Mouse (Mus musculus): ENCODE measurements around the gene Pkd1. TPM values are rescaled to one million over a fixed set of nuclear protein-coding genes. Genes with fewer than 3 reads are reported as not detected.

Gene Pkd1
- polyA plus RNA-seq, 1 experiment = 63.1 TPM

- TF ChIP-seq POLR2A (IDR thresholded peaks at IDR 0.05; ENCODE audit: low read depth, low read length) (peak; percentile 39), CTCF (IDR thresholded peaks at IDR 0.05; ENCODE audit: borderline replicate concordance, insufficient read depth, low read length) (no peak)
- Histone ChIP-seq H3K4me3 (ENCODE audit: insufficient read depth, low read length) (peak overlapping the region; percentile 88), H3K27ac (ENCODE audit: insufficient read depth, low read length) (no peak overlapping the region), H3K4me1 (ENCODE audit: control insufficient read depth, insufficient read depth, low read length) (no peaks in the 10 kb centered on the region; the same call in 1 of the 2 replicates)
Measured at GRCm38 (mm10) chr17:24530361-24531050, 19.1 kb upstream of the Pkd1 start.

- no peak; the same call in 1 of the 2 replicates for TF ChIP-seq POLR2A (IDR thresholded peaks at IDR 0.05; ENCODE audit: low read depth, low read length)
- no peak for TF ChIP-seq CTCF (IDR thresholded peaks at IDR 0.05; ENCODE audit: borderline replicate concordance, insufficient read depth, low read length)
- no peaks in the 10 kb centered on the region for H3K4me1 ChIP-seq (ENCODE audit: control insufficient read depth, insufficient read depth, low read length)
- no peak overlapping the region for H3K27ac ChIP-seq (ENCODE audit: insufficient read depth, low read length)
- no peak overlapping the region for H3K4me3 ChIP-seq (ENCODE audit: insufficient read depth, low read length)
Measured at GRCm38 (mm10) chr17:24531064-24531463, 18.6 kb upstream of the Pkd1 start.

DNA sequence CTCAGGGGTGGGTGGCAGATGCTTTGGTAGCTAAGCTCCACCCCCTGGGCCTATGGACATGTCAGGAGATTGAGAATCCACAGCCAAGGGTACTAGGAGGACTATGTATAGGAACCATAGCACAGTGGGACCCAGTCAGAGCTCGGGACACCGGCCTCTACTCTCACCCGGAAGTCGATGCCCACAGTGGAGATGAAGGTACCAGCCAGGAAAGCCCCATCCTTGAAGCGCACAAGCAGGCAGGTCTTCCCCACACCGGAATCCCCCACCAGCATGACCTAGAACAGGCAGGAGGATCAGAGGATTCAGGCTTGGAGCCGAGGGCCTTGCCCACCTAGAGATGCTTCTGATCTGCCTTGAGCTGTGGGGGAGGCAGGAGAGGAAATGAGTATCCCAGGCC is 17.6 kb upstream of the Pkd1 start:
- H3K4me1 ChIP-seq (ENCODE audit: control insufficient read depth, insufficient read depth, low read length) = no peaks in the 10 kb centered on the region
- no peak overlapping the region for H3K4me3 ChIP-seq (ENCODE audit: insufficient read depth, low read length)
- no peak overlapping the region for H3K27ac ChIP-seq (ENCODE audit: insufficient read depth, low read length)
- TF ChIP-seq POLR2A (IDR thresholded peaks at IDR 0.05; ENCODE audit: low read depth, low read length) = no peak; the same call in 1 of the 2 replicates
- TF ChIP-seq CTCF (IDR thresholded peaks at IDR 0.05; ENCODE audit: borderline replicate concordance, insufficient read depth, low read length) = no peak

DNA sequence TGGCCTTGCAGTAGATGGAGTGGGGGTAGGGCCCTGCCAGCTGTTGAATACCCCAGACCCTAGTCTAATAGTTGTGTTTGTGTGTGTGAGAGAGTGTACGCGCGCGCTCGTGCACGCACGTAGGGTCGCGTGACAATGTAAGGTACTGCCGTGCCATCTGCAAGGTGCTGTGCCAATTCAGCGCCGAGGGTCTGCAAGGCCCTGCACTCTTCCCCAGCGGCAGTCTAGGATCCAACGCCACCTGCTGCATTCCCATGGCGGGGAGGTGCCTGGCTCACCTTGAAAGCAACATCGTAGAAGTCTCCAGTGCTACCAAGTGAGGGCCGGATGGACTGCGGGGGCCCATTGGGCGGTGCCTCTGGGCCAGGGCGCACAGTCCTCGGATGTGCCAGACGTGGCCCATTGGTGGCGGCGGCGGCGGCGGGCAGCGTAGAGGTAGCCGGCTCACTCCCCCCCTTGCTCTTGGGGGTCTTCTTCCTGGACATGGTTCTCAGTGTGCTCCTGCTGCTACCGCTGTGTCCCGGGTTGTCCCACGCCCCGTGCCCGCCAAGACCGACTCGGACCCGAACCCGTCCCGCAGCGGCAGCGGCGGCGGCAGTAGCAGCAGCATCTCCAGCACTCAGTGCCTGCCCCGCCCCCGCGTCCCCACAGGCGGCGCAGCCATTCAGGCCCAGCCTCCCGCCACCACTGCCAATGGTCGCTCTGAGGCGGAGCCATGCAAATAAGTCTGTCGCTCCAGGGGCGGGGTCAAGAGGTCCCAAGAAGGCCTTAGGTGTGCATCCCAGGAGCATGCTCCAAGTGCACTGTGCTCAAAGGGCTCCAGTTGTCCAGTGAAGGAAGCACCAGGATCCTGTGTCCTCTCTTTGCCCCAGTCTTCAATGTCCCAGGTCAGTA is 16.3 kb upstream of the Pkd1 start:
- peaks cover 8% of the 10 kb centered on the region for H3K4me1 ChIP-seq (ENCODE audit: control insufficient read depth, insufficient read depth, low read length)
- TF ChIP-seq CTCF (IDR thresholded peaks at IDR 0.05; ENCODE audit: borderline replicate concordance, insufficient read depth, low read length) = no peak
- TF ChIP-seq POLR2A (IDR thresholded peaks at IDR 0.05; ENCODE audit: low read depth, low read length) = peak; percentile 22; the same call in 1 of the 2 replicates
- H3K4me3 ChIP-seq (ENCODE audit: insufficient read depth, low read length) = no peak overlapping the region
- no peak overlapping the region for H3K27ac ChIP-seq (ENCODE audit: insufficient read depth, low read length)

DNA sequence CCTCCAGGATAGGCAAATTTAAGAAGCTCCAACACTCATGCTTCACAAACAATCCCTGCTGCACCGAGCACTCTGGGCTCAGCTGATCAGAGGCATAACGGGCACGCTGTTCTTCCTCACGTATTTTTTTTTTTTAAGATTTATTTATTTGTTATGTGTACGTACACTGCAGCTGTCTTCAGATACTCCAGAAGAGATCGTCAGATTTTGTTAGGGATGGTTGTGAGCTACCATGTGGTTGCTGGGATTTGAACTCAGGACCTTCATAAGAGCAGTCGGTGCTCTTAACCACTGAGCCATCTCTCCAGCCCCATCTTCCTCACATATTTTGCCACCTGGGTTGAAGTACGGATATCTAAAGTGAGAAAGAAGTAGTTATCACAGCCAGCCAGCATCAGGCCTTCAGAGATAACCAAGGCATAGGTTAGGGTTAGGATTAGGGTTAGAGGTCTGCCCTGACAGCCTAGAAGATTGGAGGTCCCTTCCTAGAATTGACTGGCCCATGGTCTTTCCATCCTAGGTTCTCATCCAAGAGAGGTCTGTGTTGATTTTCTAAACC is 15.4 kb upstream of the Pkd1 start, which contains the start of gene Rab26:
Rab26 (minus strand) TSS at position 51 of the 559 bp plus-strand sequence.
- Histone ChIP-seq H3K27ac (ENCODE audit: insufficient read depth, low read length) (no peak within 1 kb of the TSS), H3K4me3 (ENCODE audit: insufficient read depth, low read length) (no peak within 1 kb of the TSS), H3K4me1 (ENCODE audit: control insufficient read depth, insufficient read depth, low read length) (peaks cover 8% of the 10 kb centered on the region)
- TF ChIP-seq CTCF (IDR thresholded peaks at IDR 0.05; ENCODE audit: borderline replicate concordance, insufficient read depth, low read length) (no peak), POLR2A (IDR thresholded peaks at IDR 0.05; ENCODE audit: low read depth, low read length) (no peak)

GRCm38 (mm10) chr17:24535300-24535699 is 14.3 kb upstream of the Pkd1 start:
- Histone ChIP-seq H3K4me3 (ENCODE audit: insufficient read depth, low read length) (no peak overlapping the region), H3K27ac (ENCODE audit: insufficient read depth, low read length) (no peak overlapping the region), H3K4me1 (ENCODE audit: control insufficient read depth, insufficient read depth, low read length) (peaks cover 8% of the 10 kb centered on the region)
- TF ChIP-seq POLR2A (IDR thresholded peaks at IDR 0.05; ENCODE audit: low read depth, low read length) = no peak
- TF ChIP-seq CTCF (IDR thresholded peaks at IDR 0.05; ENCODE audit: borderline replicate concordance, insufficient read depth, low read length) = no peak

- H3K4me1 ChIP-seq (ENCODE audit: control insufficient read depth, insufficient read depth, low read length) = peaks cover 8% of the 10 kb centered on the region
- TF ChIP-seq CTCF (IDR thresholded peaks at IDR 0.05; ENCODE audit: borderline replicate concordance, insufficient read depth, low read length) (no peak), POLR2A (IDR thresholded peaks at IDR 0.05; ENCODE audit: low read depth, low read length) (no peak)
- no peak overlapping the region for H3K27ac ChIP-seq (ENCODE audit: insufficient read depth, low read length)
- H3K4me3 ChIP-seq (ENCODE audit: insufficient read depth, low read length) = no peak overlapping the region
Measured at GRCm38 (mm10) chr17:24537536-24537935, 12.1 kb upstream of the Pkd1 start.

- no peak for TF ChIP-seq POLR2A (IDR thresholded peaks at IDR 0.05; ENCODE audit: low read depth, low read length)
- TF ChIP-seq CTCF (IDR thresholded peaks at IDR 0.05; ENCODE audit: borderline replicate concordance, insufficient read depth, low read length) = no peak
- peaks cover 8% of the 10 kb centered on the region for H3K4me1 ChIP-seq (ENCODE audit: control insufficient read depth, insufficient read depth, low read length)
- no peak overlapping the region for H3K4me3 ChIP-seq (ENCODE audit: insufficient read depth, low read length)
- no peak overlapping the region for H3K27ac ChIP-seq (ENCODE audit: insufficient read depth, low read length)
Measured at GRCm38 (mm10) chr17:24538950-24539349, 10.7 kb upstream of the Pkd1 start.

GRCm38 (mm10) chr17:24540375-24540774 is 9.3 kb upstream of the Pkd1 start:
- Histone ChIP-seq H3K4me1 (ENCODE audit: control insufficient read depth, insufficient read depth, low read length) (peaks cover 8% of the 10 kb centered on the region), H3K4me3 (ENCODE audit: insufficient read depth, low read length) (no peak overlapping the region), H3K27ac (ENCODE audit: insufficient read depth, low read length) (no peak overlapping the region)
- no peak for TF ChIP-seq POLR2A (IDR thresholded peaks at IDR 0.05; ENCODE audit: low read depth, low read length)
- peak; percentile 34; the same call in 1 of the 2 replicates for TF ChIP-seq CTCF (IDR thresholded peaks at IDR 0.05; ENCODE audit: borderline replicate concordance, insufficient read depth, low read length)
